Mouse (Mus musculus): ENCODE results near the gene Msh3.

Msh3 gene

DNA sequence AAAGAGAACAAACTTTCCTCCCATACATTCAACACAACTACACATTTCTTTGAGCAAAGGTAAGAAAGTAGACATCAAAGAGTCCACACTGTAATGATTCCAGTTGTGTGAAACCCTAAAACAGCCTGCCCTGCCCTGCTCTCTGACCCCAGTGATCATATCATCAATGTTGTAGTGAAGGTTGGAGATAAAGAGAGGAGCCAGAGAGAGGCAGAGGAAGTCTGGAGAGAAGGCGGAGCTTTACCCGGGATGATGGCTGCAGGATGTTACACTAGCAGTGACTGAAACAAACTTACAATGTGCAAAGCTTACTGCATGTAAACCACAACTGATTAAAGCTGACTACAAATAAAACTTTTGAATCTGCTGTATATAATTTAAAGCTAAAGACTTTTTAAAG, 26.8 kb downstream of the Msh3 start:
- no peak for DNase-seq

DNA sequence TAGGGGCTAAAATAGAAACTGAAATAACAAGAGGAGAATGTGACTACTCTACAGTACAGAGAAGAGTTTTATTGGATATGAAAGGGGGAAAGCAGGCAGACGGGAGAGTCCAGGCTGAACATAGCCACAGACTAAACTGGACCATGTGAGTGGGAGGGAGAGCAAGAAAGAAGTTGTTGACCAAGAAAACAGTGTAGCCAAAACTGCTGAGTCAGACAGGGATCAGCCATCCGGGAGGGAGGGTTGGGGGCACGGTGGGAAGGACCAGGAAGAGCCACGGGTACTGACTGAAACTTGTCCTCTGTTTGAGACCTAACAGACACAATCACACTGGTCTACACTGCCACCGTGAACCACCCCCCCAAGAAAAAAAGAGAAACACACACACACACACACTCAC, 28.8 kb downstream of the Msh3 start:
- no peak for DNase-seq

DNA sequence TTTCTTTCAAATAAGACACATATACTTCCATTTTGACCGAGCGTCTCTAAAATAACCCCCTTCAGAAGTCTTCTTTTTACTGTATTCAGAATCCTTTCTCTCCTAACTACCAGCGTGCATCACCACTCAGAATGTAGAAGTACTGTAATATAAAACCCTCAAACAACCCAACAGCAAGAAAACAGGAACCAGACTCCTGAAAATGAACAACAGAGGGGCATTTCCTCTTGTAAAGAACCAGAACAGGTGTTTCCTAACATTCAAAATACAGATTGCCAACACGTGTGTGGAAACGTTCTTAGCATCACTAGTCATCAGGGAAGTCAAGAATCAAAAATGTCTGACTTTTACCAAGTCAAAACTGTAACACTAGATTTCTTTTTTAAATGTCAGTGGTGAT, 34.0 kb downstream of the Msh3 start:
- no peak for DNase-seq

DNA sequence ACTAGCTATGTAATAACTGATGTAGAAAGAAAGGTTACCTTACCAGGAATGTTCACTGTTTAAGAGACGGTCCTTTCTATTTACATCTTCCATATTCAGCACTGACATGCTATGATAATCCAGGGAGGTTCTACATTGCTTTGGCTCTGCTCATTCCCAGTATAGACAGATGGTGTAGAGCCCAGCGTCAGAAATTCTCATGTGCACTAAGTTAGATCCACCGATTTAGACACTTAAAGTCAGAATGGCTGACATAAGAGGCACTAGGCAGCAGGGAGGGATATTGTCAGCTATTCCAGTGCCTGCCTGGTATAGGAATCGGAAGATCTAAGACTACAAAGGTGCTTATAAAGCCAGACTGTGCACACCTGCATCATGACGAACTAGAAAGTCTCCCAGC, 40.2 kb downstream of the Msh3 start:
- DNase-seq, result no peak

DNA sequence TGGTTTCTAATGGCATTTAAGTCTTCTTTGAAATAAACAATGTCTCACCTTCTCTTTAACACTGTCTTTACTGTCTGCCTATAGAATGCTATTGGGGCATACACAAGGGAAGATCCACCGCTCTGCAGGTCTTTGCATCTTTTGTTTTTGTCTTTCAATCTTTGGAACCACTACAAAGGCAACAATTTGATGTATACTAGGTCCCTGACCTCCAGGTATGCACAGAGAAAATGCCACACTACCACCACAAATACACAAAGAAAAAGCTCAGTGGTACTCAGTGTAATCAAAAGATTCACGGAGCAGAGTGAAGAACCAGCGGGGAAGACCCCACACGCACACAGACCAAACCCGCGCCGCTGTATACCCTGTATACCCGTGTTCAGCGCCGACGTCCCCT, 49.1 kb downstream of the Msh3 start, which contains the start of gene Gm20379:
Gm20379 (plus strand) TSS at position 301 of the 400 bp plus-strand sequence.
- DNase-seq, result no peak

DNA sequence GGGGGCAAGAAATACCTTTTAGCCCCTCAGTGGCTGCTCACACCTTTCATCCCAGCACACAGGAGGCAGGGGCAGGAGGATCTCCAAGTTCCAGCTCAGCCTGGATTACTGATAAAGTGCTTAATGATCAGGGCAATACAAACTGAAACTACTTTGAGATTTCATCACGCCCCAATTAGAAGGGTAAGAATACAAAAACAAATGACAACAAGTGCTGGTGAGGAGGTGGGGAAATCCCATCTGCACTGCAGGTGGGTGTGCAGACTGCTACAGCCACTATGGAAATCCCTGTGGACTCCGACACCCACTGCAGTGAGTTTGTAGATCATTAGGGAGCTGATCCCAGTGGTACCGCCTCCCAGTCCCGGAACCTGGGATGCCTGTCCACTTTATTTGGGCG, 50.5 kb downstream of the Msh3 start:
- DNase-seq, result no peak

DNA sequence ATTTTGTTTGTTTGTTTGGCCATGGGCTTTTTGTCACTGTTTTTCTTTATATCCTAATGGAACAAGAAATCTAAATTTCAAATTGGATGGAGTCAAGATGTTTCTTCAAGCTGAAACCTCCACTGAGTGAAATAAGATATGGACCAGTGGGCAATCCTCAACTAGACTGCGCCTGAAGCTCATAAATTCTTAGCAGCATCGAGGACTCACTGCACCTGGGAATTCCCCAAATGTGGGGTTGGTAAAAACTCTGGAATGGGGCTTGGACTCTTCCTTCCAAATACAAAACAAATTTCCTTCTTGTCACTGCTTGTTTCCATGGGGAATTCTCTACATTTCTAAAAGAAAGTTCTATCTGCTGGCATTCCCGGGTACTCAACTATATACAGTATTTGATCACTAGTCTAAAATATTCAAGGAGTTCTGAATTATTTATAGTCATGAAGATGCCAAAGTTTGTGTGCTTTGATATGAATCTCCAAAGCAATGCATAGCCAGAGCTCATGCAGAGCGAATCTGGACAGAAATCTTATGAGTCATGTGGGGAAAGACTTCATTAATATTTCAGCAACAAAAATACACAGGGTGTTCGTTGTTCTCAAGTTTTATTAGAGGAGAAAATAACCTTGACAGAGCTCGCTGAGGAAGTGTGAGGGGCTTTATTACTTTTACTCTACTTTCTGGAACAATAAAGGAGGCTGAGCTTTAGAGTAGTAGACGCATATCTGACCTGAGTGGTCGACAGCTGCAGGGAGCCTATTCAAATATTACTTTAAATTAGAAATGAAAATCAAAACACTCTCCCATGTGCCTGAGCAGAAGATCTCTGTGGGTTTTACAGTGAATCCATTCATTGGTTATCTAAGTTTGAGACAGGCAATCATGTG, 51.5 kb downstream of the Msh3 start:
- DNase-seq, result no peak

DNA sequence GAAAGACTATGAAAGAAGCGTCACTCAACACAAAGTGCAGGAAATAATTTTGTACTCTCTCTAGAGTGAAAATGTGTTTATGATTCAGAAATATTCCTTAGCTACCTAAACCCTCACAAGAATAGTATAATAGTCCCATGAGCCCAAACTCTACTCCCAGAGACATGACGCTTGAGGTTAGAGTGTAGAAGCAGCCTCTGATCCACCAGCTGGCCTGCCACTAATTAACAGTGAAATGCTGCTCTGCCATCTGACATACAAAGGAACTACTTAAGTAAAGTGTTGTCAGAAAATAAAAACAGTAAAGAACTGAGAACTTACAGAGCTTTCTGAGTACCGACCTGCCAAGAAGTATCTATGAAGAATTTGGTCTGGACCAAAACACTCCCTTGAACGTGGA, 52.3 kb downstream of the Msh3 start:
- DNase-seq, result no peak

DNA sequence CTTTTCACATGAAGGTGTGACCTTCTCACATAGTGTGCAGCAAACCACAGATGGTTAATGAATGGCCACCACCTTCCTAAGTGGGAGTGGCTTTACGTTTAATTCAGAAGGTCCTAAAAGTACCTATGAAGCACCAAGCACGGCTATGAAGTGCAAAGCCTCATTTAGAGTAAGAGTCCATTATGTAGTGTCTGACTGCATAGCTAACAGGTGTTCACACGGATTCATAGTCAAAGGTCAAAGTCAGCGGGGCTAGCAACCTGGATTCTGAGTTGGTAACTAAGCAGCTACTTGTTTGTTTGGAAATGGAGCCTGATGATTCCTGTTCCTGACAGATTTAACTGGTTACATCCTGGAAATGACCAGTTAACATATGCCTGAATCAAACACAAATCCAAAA, 53.0 kb downstream of the Msh3 start:
- no peak for DNase-seq

DNA sequence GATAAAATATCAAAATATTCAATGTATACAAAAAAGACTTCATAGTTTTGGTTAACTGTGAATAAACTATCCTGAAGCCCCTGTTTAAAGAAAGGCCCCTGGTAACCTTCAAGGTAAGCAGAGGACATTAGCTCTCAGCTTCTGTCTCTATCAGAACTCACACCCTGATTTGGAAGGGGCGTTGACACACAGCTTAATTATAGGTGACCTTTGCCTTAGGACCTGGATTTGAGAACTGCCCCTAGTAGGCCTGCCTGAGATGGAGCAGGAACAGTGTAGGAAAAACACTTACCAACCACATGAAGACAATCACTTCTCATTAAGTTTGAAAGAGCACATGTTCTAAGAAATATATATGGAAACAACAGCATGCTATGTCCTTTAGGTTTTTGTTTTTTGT, 55.3 kb downstream of the Msh3 start:
- DNase-seq, result no peak

DNA sequence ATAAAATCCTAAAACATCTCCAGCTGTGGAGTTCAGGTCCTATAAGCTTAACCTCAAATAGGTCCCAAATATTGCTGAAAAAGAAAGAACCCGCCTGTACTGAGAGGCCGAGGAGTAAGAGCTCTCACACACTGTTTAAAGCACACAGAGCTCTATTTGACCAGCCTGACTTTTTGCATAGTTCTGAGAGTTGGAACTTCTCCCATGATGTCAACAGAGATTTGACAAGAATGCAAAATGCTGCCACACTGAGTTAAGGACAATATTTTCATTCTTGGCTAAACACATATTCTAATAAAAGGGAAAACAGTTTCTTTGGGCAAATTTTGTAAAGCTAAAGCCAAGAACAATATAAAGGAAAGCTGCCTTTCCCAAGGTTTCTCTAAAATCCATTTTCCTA, 57.8 kb downstream of the Msh3 start:
- DNase-seq, result no peak

DNA sequence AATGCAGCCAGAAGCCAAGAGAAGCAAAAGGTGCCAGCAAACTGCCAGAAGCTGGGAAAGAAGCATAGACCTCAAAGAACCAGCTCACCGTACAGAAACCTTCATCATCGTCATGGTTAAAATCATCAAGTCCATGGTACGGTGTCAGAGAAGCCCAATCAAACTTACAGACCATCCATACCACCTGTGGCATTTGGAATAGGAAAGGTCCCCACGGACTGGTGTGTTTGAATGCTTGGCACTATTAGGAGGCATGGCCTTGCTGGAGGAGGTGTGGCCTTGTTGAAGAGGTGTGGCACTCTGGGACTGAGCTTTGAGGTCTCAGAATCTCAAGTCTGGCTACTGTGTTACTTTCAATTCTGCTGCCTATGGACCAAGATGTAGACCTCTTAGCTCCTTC, 58.3 kb downstream of the Msh3 start:
- no peak for DNase-seq

DNA sequence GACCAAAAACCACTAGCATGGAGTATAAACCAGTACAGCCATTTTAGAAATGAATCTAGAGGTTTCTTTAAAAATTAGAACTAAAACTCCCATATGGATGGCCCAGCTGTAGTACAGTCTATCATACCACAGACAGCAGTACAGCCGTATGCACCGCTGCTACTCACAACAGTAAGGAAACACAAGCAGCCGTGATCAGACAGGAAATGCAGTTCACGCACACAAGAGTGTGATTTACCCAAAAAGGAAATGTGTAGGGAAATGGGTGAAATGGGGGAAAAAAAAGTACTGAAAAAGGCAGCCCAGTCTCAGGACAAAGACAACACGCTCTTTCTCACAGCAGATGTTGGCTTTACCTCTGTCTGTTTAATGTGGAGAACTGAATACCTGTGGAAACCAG, 60.9 kb downstream of the Msh3 start:
- DNase-seq, result no peak

DNA sequence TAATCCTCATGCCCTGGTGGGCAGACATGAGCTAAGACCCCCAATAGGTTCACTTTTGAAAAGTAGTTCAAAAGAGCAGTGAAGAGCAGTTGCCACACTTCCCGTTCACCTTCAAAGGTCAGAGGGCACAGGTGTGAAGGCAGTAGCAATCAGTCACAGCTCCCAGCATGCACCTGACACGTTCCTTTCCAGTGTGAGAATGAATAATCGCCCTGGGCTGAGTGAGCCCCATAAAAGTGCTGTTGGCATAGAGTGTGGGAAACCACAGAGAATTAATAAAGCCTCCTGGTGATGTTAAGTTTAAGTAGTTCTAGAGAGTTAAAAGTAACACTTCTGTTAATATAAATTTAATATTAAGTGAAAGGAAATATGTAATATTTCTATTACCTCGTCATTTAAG, 63.2 kb downstream of the Msh3 start:
- no peak for DNase-seq

DNA sequence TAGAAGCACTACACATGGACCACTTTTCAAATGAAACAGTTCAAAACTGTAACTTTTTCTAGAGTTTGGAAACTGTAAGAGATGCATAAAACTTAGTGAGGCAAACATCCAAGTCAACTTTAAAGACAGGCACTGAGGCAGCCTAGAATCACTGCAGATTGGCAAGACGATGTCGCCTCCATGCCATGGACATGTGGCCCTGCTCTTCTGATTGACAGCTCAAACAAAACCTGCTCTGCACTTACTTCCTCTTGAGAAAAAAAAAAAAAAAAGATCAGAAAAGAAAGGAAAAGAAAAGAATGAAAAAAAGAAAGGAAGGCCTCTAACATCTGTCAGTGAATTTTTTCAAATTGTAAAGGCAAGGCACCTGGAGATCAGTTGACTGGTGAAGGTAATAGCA, 77.8 kb downstream of the Msh3 start:
- no peak for DNase-seq

DNA sequence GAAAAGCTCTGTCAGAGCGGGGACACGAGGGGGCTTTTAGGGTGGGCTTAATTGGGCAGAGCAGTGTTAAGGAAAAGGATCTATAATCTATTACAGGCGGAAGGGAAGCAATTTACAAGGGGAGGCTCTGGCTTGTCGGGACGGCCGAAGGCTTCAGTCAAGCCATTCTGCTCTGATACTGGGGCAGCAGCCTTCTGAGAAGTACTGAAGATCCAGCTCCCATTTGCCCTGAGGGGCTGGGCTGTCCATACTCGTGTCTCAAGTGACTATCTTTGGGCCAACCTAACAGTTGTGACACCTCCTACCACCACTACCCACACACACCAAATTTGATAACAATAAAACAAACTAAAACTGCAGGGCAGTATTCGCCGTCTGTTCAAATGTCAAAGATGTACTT, 79.5 kb downstream of the Msh3 start:
- no peak for DNase-seq

DNA sequence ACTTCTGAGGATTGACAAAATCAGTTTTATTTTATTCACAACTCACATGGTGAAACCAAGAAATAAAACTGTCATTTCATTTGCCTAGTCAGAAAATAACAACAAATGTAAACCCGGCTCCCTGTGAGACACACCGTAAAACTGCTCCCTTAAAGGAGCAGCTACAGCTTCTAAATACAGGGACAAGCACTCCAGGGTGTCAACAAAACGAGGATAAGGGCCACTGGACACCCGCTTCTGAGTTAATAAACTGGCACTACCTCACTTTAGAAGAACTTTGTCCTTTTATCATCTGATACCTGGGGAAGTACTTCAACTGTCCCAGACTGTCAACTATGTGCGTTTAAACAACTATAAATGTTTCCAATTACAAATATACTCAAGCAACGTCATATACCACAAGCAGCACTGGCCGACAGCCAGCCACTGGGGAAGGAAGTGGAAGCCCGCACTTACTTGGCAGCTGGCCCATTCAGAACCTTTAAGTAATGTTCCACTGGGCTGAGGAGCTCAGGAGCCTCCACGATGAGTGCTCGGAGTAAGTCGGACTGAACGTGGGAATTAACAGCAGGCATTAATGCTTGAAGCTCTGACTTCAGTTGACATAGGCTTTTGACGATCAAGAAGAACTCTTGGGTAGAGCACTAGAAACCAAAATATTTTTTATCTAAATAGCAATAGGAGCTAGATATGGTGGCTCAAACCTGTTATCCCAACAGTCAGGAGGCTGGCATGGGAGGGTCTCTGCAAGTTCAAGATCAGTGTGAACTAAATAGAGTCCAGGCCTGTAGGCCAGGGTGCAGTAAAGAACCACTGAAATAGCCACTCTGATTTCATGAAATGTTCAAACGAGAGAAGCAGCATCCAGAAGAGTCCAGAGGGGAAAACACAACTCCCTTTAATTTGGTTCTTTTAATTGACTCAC, 80.3 kb downstream of the Msh3 start:
- DNase-seq, result peak in 1 of 2 experiments; percentile 45

DNA sequence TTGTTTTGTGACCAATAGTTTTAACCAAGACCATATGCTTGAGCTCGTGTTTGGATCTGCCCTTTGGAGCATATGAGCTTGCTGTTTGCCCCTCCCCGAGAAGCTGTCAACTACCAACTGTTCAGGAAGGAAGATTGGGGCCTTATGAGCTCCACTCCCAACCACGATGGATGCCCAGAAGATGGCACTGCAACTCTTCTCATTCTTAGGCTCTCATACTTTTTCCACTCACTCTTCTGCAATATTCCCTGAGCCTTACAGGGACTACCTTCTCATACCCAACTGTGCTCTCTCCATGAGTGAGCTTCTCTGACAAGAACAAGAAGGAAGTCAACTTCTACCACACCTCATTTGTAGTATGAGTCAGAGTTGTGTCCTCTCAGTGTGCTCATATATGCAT, 87.7 kb downstream of the Msh3 start:
- DNase-seq, result no peak

DNA sequence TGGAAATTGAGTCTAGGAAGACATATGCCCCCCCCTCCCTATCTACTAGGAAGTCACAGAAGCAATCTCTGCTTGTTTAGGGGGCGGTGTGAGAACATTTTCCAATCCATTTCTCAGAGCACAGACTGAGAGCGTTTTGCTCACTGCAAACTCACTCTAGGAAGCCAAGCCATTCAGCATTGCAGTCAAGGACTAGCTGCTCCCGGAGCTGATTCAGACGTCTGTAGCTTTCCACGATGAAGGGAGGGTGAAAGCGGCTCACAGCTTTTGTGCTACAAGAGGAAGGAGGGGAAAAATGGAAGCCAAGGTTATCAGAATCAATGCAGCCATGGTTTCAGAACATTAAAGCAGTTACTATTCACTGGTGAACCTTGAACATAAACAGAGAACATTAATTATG, 91.2 kb downstream of the Msh3 start:
- DNase-seq, result no peak

DNA sequence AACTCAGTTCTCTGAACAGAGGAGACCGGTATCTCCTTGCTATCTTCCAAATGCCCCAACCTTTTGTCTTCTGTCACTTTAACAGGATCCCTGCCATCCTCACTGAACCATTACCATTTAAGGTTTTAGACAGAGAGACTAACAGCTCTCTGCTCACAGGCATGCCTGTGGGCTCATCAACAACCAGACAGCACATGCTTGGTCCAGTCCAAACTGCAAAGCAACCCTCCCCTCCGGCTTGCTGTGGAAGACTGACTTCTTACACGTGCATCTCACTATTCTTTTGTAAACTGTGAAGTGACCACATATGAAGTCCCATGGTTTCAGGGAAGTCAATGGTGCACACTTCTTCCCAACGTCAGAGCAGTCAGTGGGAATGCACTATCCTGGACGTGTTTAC, 93.5 kb downstream of the Msh3 start:
- DNase-seq, result no peak

DNA sequence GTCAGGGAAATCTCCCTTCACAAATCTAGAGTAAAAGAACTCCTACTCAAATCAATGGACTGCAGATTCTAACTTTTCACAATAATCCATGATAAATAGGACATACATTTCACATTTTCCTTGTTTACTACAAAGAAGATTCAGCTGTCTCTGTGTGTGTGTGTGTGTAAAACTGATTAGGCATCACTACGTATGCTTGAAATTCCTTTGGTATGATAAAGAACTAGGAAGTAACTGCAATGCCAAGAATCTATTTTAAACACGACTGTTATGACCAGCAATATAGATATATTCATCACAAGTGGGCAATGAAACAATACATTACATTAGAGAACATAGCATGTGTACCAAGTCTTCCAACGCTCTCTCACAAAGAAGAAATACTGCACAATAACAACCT, 99.3 kb downstream of the Msh3 start:
- DNase-seq, result no peak

DNA sequence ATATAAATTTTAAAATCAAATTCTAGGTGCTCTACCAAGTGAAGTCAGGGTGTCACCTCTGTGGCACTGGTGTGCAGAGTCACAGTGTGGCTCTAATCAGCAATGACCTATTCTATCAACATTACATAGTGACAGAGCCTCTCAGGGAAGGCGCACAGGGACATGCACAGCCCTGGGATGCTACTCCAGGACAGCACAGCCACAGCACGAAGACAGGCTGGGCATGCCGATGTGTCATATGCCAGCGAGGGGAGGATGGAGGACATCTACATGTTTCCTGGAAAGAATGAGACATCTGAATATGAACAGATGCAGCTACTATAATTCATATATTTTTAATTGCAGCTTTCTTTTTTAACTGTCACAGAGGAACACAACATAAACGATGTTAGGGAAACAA, 101.0 kb downstream of the Msh3 start:
- no peak for DNase-seq

DNA sequence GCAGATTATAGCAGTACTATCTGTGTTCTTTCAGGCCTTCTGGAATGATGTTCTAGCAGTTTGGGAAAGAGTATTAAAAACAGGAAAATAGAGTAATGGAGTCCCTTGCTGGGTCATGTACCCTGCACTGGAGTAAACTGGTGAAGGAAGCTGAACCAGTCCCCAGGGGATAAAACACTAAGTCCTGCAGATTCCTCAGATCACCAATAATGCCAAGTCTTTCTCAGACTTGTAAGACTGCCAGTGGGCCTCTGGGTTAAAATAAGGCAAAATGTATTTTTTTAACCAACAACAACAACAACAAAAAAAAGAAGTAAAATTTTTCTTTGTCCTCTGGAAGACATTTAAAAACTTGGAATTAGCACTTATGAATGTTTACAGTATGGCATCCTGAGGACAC, 102.5 kb downstream of the Msh3 start:
- DNase-seq, result no peak

DNA sequence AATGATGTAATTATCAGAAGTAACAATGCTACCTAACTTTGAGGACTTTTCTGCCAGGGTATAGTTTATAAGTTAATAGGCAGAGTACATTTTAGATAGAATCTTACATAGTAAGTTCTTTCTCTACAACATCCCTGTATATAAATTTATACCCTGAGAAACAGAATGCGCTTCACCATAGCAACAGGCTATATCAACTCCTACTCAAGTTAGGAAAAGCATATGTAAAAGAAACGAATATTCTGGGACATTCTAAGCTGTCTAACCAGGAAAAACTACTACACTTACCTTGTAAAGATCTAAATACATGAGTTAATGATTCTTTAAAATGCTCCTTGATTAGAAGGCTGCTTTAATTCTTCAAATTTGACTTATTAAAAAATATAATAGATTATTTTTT, 107.2 kb downstream of the Msh3 start:
- DNase-seq, result no peak
